Mouse (Mus musculus) ES-Bruce4 (cell line): ENCODE measurements around the gene Gin1.

Experiments
- CTCF ChIP-seq: IDR thresholded peaks from one replicate; pipeline ENCODE4 v1.8.1; 2011; ENCODE audit warnings: low read depth, low read length
- POLR2A ChIP-seq: IDR thresholded peaks from one replicate; pipeline ENCODE4 v1.8.1; 2011; ENCODE audit warnings: low read length; ENCODE audit not compliant: insufficient read depth

DNA sequence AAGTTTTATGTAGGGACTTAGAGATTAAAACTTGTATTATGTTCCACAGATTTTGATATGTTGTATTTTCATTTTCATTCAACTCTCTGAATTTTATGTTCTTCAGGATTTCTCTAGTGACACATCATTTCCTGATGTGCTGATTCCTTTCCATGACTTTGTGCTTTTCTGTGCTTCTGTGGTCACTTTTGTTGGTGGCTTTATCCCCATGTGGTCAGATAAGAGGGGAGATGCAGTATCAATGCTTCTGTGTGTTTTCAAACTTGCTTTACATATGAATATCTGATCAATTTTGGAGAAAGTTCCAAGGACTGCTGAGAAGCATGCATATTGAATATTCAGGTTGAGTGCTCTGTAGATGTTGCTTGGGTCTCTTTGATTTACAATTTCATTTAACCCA is 34.5 kb downstream of the Gin1 start:
- TF ChIP-seq CTCF: no peak
- TF ChIP-seq POLR2A: no peak
